Mouse (Mus musculus) lung, postnatal 0 days (tissue): ENCODE data around the gene Vwa2. TPM values are rescaled to one million over a fixed set of nuclear protein-coding genes. Genes with fewer than 3 reads are reported as not detected.

ENCODE experiments used
- ATAC-seq: fragments of 200-750 bp; cut with Nextera tagmentation; 2 replicates; pipeline ENCODE4 v1.8.0; 2017; ENCODE audit warnings: moderate library complexity
- DNase-seq: peaks from one replicate; pipeline ENCODE4 v3.0.0-alpha.2; 2016; ENCODE audit warnings: low spot score
- H3K27ac ChIP-seq: fragments of 300-500 bp; sonication (generic); 2 replicates; pipeline ENCODE4 v1.5.1; 2014; ENCODE audit warnings: antibody characterized with exemption, mild to moderate bottlenecking, low read length, mixed read lengths
- H3K27me3 ChIP-seq: fragments of 300-500 bp; sonication (generic); replicated peaks from 2 replicates; pipeline ENCODE4 v1.6.1; 2014; ENCODE audit warnings: low read length, mixed read lengths; ENCODE audit not compliant: insufficient read depth
- H3K36me3 ChIP-seq: fragments of 300-500 bp; sonication (generic); 2 replicates; pipeline ENCODE4 v1.6.1; 2014; ENCODE audit warnings: low read length, mixed read lengths; ENCODE audit not compliant: insufficient read depth
- H3K4me1 ChIP-seq: fragments of 300-500 bp; sonication (generic); 2 replicates; pipeline ENCODE4 v1.6.1; 2014; ENCODE audit warnings: antibody characterized with exemption, low read depth, low read length, mixed read lengths; ENCODE audit not compliant: insufficient read depth
- H3K4me2 ChIP-seq: fragments of 300-500 bp; sonication (generic); replicated peaks from 2 replicates; pipeline ENCODE4 v1.6.1; 2014; ENCODE audit warnings: low read depth, mild to moderate bottlenecking, low read length, moderate library complexity, mixed read lengths
- H3K4me3 ChIP-seq: fragments of 300-500 bp; sonication (generic); 2 replicates; pipeline ENCODE4 v1.5.1; 2014; ENCODE audit warnings: low read depth, low read length
- H3K9ac ChIP-seq: fragments of 300-500 bp; sonication (generic); replicated peaks from 2 replicates; pipeline ENCODE4 v1.6.1; 2014; ENCODE audit warnings: low read depth, mild to moderate bottlenecking
- H3K9me3 ChIP-seq: fragments of 300-500 bp; sonication (generic); 2 replicates; pipeline ENCODE4 v1.6.1; 2016; ENCODE audit warnings: low read length, mixed read lengths
- CTCF ChIP-seq: IDR thresholded peaks from 2 replicates; pipeline ENCODE4 v1.5.1; 2016; ENCODE audit warnings: antibody characterized with exemption, mild to moderate bottlenecking
- EP300 ChIP-seq: IDR thresholded peaks from 2 replicates; pipeline ENCODE4 v1.6.1; 2016; ENCODE audit warnings: antibody characterized with exemption, mild to moderate bottlenecking, control low read depth
- WGBS: fragments of 180-500 bp; shearing (Covaris S2); extraction: QIAGEN DNeasy Blood & Tissue Kit; methylation state at CpG from one replicate; pipeline ENCODE4 v1.1.7; 2014; 5-methylcytosine and 5-hydroxymethylcytosine counted together
- polyA plus RNA-seq: library from polyadenylated mRNA; unstranded; fragments of >200 nt; fragmentation: Nextera tagmentation; extraction: Ambion mirVana; gene quantifications from 2 replicates; pipeline ENCODE4 v1.2.1, GENCODE M21; 2015

Gene Vwa2
- polyA plus RNA-seq, 1 experiment from 2014 or later: 0.48 TPM

GRCm38 (mm10) chr19:56877364-56877763 is 3.3 kb downstream of the Vwa2 start:
- H3K4me2 ChIP-seq: no peak overlapping the region
- peaks cover 11% of the 10 kb centered on the region for H3K4me1 ChIP-seq
- TF ChIP-seq EP300 (no peak), CTCF (no peak)
- H3K9me3 ChIP-seq: no peaks in the 10 kb centered on the region
- H3K9ac ChIP-seq: no peak overlapping the region
- no peaks in the 10 kb centered on the region for H3K36me3 ChIP-seq
- WGBS: 52% methylated on average over 6 of the region's 6 CpGs
- ATAC-seq (no peak), DNase-seq (no peak)
- H3K4me3 ChIP-seq: no peak overlapping the region
- H3K27me3 ChIP-seq: peaks cover 29% of the 10 kb centered on the region
- no peak overlapping the region for H3K27ac ChIP-seq

- DNase-seq: no peak
- no peak for TF ChIP-seq CTCF
- no peak for TF ChIP-seq EP300
- no peak overlapping the region for H3K4me2 ChIP-seq
- H3K36me3 ChIP-seq: no peaks in the 10 kb centered on the region
- H3K27ac ChIP-seq: no peak overlapping the region
- whole genome bisulfite sequencing: 77% methylated on average over 10 of the region's 10 CpGs
- no peak overlapping the region for H3K9ac ChIP-seq
- no peaks in the 10 kb centered on the region for H3K9me3 ChIP-seq
- no peak for ATAC-seq
- no peaks in the 10 kb centered on the region for H3K27me3 ChIP-seq
- no peak overlapping the region for H3K4me3 ChIP-seq
- H3K4me1 ChIP-seq: no peaks in the 10 kb centered on the region
These were observed 13.8 kb downstream of the Vwa2 start for GRCm38 (mm10) chr19:56887879-56888278.

- H3K9me3 ChIP-seq: no peaks in the 10 kb centered on the region
- WGBS: 76% methylated on average over 5 of the region's 5 CpGs
- H3K4me1 ChIP-seq: no peaks in the 10 kb centered on the region
- no peak overlapping the region for H3K9ac ChIP-seq
- no peaks in the 10 kb centered on the region for H3K27me3 ChIP-seq
- ATAC-seq (no peak), DNase-seq (no peak)
- no peak overlapping the region for H3K4me2 ChIP-seq
- TF ChIP-seq EP300: no peak
- no peak for TF ChIP-seq CTCF
- no peaks in the 10 kb centered on the region for H3K36me3 ChIP-seq
- H3K27ac ChIP-seq: no peak overlapping the region
- H3K4me3 ChIP-seq: no peak overlapping the region
These were observed 14.6 kb downstream of the Vwa2 start for GRCm38 (mm10) chr19:56888654-56889053.

- no peak overlapping the region for H3K4me2 ChIP-seq
- WGBS: 52% methylated on average over 2 of the region's 2 CpGs
- peak; percentile 25; the same call in 1 of the 2 replicates for ATAC-seq
- TF ChIP-seq EP300 (no peak), CTCF (no peak)
- no peak for DNase-seq
- H3K4me1 ChIP-seq: no peaks in the 10 kb centered on the region
- H3K4me3 ChIP-seq: no peak overlapping the region
- H3K27me3 ChIP-seq: no peaks in the 10 kb centered on the region
- H3K27ac ChIP-seq: no peak overlapping the region
- no peaks in the 10 kb centered on the region for H3K9me3 ChIP-seq
- H3K9ac ChIP-seq: no peak overlapping the region
- no peaks in the 10 kb centered on the region for H3K36me3 ChIP-seq
These were observed 17.4 kb downstream of the Vwa2 start for GRCm38 (mm10) chr19:56891438-56891837.

- Histone ChIP-seq H3K27me3 (no peaks in the 10 kb centered on the region), H3K27ac (no peak overlapping the region), H3K4me3 (no peak overlapping the region), H3K4me2 (no peak overlapping the region), H3K4me1 (no peaks in the 10 kb centered on the region), H3K9ac (no peak overlapping the region), H3K36me3 (no peaks in the 10 kb centered on the region), H3K9me3 (no peaks in the 10 kb centered on the region)
- no peak for DNase-seq
- 83% methylated on average over 5 of the region's 5 CpGs for WGBS
- ATAC-seq: no peak
- TF ChIP-seq CTCF (no peak), EP300 (no peak)
These were observed 18.5 kb downstream of the Vwa2 start for GRCm38 (mm10) chr19:56892586-56892985.

- Histone ChIP-seq H3K4me1 (no peaks in the 10 kb centered on the region), H3K4me2 (no peak overlapping the region), H3K9me3 (no peaks in the 10 kb centered on the region), H3K27ac (no peak overlapping the region), H3K27me3 (no peaks in the 10 kb centered on the region), H3K9ac (no peak overlapping the region), H3K4me3 (no peak overlapping the region), H3K36me3 (no peaks in the 10 kb centered on the region)
- TF ChIP-seq EP300: no peak
- no peak for TF ChIP-seq CTCF
- WGBS: 56% methylated on average over 5 of the region's 5 CpGs
- no peak for DNase-seq
- no peak for ATAC-seq
These were observed 19.3 kb downstream of the Vwa2 start for GRCm38 (mm10) chr19:56893326-56893725.

GRCm38 (mm10) chr19:56897654-56898053 is 23.6 kb downstream of the Vwa2 start:
- TF ChIP-seq CTCF (no peak), EP300 (no peak)
- H3K4me1 ChIP-seq: no peaks in the 10 kb centered on the region
- H3K36me3 ChIP-seq: no peaks in the 10 kb centered on the region
- H3K9ac ChIP-seq: no peak overlapping the region
- no peak overlapping the region for H3K4me2 ChIP-seq
- H3K27ac ChIP-seq: no peak overlapping the region
- 79% methylated on average over 15 of the region's 16 CpGs for WGBS
- DNase-seq: no peak
- no peak for ATAC-seq
- H3K9me3 ChIP-seq: no peaks in the 10 kb centered on the region
- no peak overlapping the region for H3K4me3 ChIP-seq
- no peaks in the 10 kb centered on the region for H3K27me3 ChIP-seq
